Mouse (Mus musculus) bone marrow macrophage, adult 2 months (primary cell): Measurements from ENCODE around the gene Dok1. TPM values are rescaled to one million over a fixed set of nuclear protein-coding genes. Genes with fewer than 3 reads are reported as not detected.
A peak's percentile ranks its signal among the peaks of the same experiment; 100 is the strongest.

ENCODE experiments used
- H3K27ac ChIP-seq: 2 replicates; pipeline ENCODE4 v1.5.1; 2012; ENCODE audit warnings: low read depth, low read length; ENCODE audit not compliant: insufficient read depth
- H3K4me1 ChIP-seq: 2 replicates; pipeline ENCODE4 v1.6.1; 2012; ENCODE audit warnings: low read length; ENCODE audit not compliant: control insufficient read depth, insufficient read depth
- H3K4me3 ChIP-seq: 2 replicates; pipeline ENCODE4 v1.5.1; 2012; ENCODE audit warnings: mild to moderate bottlenecking, low read length, moderate library complexity; ENCODE audit not compliant: insufficient read depth
- CTCF ChIP-seq: IDR thresholded peaks from 2 replicates; pipeline ENCODE4 v1.5.1; 2012; ENCODE audit warnings: low read depth, mild to moderate bottlenecking, low read length, moderate library complexity
- POLR2A ChIP-seq: IDR thresholded peaks from 2 replicates; pipeline ENCODE4 v1.6.1; 2012; ENCODE audit warnings: mild to moderate bottlenecking, low read depth, low read length, borderline replicate concordance
- polyA plus RNA-seq: library from polyadenylated mRNA; stranded (reverse); fragments of >200 nt; gene quantifications from 2 replicates; pipeline ENCODE4 v1.2.4, GENCODE M21; 2012; ENCODE audit not compliant: missing spikeins, insufficient read depth, insufficient read length

Dok1 gene
- polyA plus RNA-seq, 1 experiment: 69.9 TPM

DNA sequence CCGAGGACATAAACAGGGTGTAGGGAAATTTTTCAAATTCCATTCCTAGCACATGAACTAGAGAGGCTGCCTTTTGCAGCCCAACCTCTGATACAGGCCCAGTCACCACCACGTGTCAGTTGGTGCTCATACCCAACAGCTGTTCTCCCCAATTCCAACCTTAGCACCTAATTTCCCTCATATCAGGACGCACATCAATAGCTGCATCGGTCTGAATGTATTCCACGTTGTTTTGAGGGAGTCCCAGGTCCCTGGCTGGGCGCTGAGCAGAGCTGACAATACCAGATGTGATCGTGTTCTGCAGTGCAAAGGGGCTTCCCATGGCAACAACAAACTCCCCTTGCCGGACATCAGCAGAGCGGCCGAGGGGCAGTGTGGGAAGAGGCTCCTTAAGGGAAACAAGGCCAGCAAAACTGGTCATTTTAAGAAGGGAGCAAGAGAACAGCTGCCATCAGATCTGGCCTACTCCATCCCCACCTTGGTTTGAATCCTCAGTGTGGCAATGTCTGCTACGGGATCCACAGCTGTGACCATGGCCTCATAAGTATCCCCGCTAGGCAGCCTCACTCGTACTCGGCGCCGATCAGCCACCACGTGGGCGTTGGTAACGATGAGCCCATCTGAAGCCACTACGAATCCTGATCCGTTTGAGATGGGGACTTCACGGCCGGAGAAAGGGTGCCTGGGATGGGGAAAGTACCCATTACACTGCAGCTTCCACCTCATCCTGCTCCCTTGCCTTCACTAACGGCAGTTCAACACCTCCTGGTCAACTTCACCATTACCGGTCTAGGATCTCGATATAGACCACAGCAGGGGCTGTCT lies 20.1 kb upstream of the Dok1 start:
- H3K4me3 ChIP-seq: peak overlapping the region; percentile 86
- peak overlapping the region; percentile 68 for H3K27ac ChIP-seq
- H3K4me1 ChIP-seq: 0 out of 2 replicates have a peak, but pooled peaks cover 5% of the 10 kb centered on the region
- peak; percentile 4; the same call in 1 of the 2 replicates for TF ChIP-seq CTCF
- no peak for TF ChIP-seq POLR2A

DNA sequence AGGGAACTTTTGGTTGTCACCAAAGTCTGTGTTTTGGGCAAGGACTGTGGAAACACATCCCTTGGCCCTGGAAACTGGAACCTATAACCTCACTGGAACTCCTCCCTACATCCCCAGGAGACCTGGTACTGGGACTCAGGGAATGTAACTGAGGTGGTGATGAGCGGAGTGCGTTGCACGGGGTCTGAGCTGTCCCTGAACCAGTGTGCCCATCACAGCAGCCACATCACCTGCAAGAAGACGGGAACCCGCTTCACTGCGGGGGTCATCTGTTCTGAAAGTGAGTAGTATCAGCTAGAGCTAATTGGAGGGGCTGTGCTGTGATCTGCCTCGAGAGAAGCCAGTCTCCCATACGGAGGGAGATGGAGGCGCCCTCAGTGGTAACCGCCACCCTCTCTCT lies 16.1 kb upstream of the Dok1 start:
- H3K4me3 ChIP-seq: no peak overlapping the region
- H3K27ac ChIP-seq: no peak overlapping the region
- H3K4me1 ChIP-seq: peaks cover 24% of the 10 kb centered on the region
- TF ChIP-seq CTCF: no peak
- TF ChIP-seq POLR2A: no peak

DNA sequence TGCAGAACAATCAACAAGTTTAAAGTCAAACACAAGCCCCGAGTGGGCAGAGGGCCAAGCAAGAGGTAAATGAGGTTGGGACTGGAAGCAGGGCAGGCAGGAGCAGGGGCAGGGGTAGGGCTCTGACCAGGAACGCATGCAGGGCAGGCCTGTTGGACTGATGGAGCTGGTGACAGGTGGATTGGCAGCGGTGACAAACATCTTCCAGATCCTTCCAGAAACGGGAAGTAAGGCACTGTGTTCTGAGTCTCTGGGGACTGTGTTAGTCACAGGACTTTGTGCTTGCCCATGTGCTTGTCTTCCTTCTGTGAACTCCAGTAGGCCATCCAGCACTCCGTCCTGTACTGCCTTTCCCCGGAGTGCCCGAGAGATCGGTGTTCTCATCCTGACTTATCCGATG lies 11.5 kb upstream of the Dok1 start:
- Histone ChIP-seq H3K4me3 (no peak overlapping the region), H3K4me1 (peaks cover 60% of the 10 kb centered on the region), H3K27ac (peak overlapping the region; percentile 98)
- TF ChIP-seq CTCF (no peak), POLR2A (no peak)

DNA sequence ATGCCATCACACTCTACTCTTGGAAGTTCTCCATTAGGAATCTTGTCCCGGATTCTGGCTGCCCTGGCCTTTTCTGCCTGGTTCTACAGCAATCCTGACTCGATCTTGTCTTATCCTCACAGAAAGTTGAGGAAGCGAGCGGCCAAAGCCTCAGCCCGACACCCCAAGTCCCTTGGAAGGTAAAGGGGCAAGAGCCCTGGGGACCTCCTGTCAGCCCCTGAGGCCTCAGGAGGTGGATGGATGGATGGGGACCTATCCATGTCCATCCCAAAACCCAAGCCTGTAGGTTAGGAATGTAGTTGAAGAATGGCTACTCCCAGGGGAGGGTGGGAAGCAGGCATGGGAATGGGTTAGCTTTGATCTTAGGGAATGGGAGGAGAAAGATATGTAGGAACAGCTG lies 10.7 kb upstream of the Dok1 start:
- TF ChIP-seq CTCF: no peak
- no peak for TF ChIP-seq POLR2A
- Histone ChIP-seq H3K27ac (peak overlapping the region; percentile 98), H3K4me1 (peaks cover 62% of the 10 kb centered on the region), H3K4me3 (no peak overlapping the region)

DNA sequence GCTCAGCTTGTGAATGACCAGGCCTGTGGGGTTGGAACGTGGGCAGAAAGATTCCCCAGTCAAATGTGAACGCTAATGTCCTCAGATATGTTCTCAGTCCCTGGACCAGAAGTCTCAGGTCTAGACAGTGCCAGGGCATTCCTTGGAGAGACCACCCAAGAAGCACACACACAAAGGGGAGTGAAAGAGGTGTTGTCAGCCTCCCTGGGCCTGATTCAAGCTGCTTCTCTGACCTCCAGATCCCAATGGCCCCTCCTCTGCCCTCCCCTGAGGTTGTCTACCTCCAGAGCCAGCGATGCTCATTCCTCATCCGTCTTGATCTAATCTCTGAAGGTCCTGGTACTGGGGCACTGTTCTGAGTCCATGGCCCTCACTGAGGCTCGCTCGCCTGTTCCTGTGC lies 10.3 kb upstream of the Dok1 start:
- TF ChIP-seq CTCF (no peak), POLR2A (0 out of 2 replicates have a peak, but pooled peaks have one; percentile 47)
- H3K4me3 ChIP-seq: no peak overlapping the region
- peak overlapping the region; percentile 98 for H3K27ac ChIP-seq
- peaks cover 62% of the 10 kb centered on the region for H3K4me1 ChIP-seq

DNA sequence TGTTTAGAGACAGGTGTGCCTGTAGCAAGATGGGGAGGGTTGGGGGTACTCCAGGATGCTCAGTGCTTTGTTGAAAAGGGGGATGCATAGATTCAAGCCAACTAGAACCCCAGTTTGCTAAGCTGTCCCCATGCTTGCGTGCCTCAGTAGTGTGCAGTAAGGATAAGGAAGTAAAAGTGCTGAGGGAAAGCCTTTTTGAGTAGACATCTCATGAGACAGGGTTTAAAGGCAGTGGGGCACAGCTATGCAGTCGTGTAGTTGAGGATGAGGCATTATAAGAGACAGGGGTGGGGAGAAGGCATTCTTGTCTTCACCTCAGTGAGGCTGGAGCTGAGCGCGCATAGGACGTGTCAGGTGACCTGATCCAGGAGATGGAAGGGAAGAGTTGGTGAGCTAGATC lies 7.3 kb upstream of the Dok1 start:
- TF ChIP-seq POLR2A (no peak), CTCF (no peak)
- H3K27ac ChIP-seq: peak overlapping the region; percentile 76

DNA sequence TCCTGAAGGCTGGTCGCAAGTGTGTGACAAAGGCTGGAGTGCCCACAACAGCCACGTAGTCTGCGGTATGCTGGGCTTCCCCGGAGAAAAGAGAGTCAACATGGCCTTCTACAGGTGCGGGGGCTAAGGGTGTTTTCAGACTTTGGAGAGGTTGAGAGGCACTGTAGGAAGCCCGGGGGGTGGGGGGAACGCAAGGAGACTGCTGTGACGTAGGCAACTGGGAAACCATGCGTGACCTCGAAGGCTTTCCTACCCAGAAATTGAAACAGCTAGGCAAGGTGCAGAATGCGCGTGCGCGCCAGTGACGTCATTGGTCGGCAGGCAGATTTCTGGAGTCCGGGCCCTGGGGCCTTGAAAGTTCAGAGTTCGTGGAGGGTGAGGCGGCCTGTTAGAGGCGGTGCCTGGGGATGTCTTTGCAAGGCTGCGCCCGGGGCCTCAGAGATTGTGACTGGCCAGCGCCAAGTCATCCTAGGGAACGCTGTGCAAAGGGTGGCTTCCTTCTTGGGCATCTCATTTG lies 5.3 kb upstream of the Dok1 start:
- Histone ChIP-seq H3K4me3 (no peak overlapping the region), H3K27ac (peak overlapping the region; percentile 29), H3K4me1 (peaks cover 41% of the 10 kb centered on the region)
- TF ChIP-seq POLR2A (no peak), CTCF (no peak)

More for the DNA sequence above, 7.3 kb upstream of the Dok1 start:
- Histone ChIP-seq H3K4me1 (peaks cover 55% of the 10 kb centered on the region), H3K4me3 (no peak overlapping the region)

DNA sequence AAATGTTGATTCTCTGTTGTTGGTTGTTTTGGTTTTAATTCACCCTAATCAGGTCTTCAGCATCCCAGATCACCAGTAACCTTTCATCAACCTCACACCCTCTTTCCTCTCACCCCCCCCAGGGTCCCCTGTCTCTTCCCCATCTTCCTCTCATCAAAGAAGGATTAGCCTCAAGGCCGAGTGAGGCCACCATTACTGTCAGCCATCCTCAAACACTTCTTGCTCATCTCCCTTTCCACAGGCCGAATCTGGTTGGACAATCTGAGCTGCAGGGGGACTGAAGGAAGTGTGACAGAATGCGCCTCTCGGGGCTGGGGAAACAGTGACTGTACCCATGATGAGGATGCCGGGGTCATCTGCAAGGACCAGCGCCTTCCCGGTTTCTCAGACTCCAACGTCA lies 3.9 kb upstream of the Dok1 start:
- Histone ChIP-seq H3K4me3 (no peak overlapping the region), H3K4me1 (peaks cover 31% of the 10 kb centered on the region), H3K27ac (no peak overlapping the region)
- no peak for TF ChIP-seq POLR2A
- no peak for TF ChIP-seq CTCF

DNA sequence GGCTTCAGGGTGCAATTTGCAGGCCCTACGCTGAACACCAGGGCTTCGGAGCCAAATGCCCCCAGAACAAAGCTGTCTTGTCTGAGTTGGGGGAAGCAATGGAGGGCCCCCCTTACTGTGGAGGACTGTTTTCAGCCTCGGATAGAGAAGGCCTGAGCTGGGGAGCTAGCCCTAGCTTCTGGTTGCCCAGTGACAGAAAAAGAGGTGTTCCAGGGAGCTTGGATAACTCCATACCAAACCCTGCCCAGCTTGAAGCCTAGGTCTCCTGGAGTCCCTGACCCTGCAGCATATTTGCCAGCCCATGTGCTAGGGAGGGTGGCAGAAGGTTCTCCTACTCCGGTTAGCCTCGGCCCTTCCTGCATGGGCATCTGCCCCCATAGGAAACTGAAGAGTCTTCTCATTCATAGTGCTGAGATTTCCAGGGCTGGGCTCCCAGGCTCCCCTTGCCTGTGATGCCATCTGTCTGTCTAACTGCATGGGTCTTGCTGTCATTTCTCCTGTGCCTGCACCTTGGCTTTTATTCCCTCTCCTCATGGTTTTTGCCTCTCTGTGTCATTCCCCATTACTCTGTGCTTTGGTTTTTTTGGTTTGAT lies 1.3 kb upstream of the Dok1 start:
- Histone ChIP-seq H3K4me1 (peaks cover 16% of the 10 kb centered on the region), H3K4me3 (no peak overlapping the region), H3K27ac (no peak overlapping the region)
- no peak for TF ChIP-seq CTCF
- no peak for TF ChIP-seq POLR2A

DNA sequence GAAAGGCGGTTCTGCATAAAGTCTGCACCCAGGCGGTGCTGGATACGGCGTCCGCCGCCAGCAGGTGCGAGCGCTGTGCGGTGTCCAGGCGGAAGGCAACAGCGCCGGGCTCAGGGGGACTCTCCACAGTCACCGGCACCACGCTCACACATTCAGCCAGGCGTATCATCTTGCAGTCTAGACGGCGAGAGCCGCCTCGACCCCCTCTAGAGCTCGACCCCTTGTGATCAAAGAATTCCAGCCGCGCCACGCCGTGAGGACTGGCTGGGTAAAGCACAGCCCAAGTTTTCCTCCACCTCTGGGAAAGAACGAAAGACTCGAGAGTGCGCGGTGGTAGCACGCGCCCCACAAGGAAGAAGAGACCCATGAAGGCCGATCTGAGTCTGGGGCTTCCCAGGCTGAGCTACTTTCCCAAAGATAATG lies 491 bp downstream of the Dok1 start:
- Histone ChIP-seq H3K27ac (peak overlapping the region; percentile 78), H3K4me1 (peaks cover 12% of the 10 kb centered on the region), H3K4me3 (peak overlapping the region; percentile 78)
- TF ChIP-seq POLR2A: no peak
- no peak for TF ChIP-seq CTCF
